Mouse (Mus musculus) CH12.LX (cell line): ENCODE data around the gene Ddx43.

Experiments
- CHD1 ChIP-seq: IDR thresholded peaks from 2 replicates; pipeline ENCODE4 v1.6.1; 2012; ENCODE audit warnings: low read depth, low read length, improper control_type of control experiment, inconsistent platforms
- CTCF ChIP-seq, 2 experiments: IDR thresholded peaks in 1 of 2; conservative IDR thresholded peaks in 1 of 2; 2 replicates each; pipeline ENCODE4 v1.5.1; 2011 to 2012; ENCODE audit warnings: low read depth in 2 of 2, low read length in 2 of 2, improper control_type of control experiment in 1 of 2, inconsistent platforms in 1 of 2, mild to moderate bottlenecking in 1 of 2, moderate library complexity in 1 of 2
- EP300 ChIP-seq: IDR thresholded peaks from 2 replicates; pipeline ENCODE4 v1.6.1; 2011; ENCODE audit warnings: low read length, improper control_type of control experiment
- ETS1 ChIP-seq: conservative IDR thresholded peaks from 2 replicates; pipeline ENCODE4 v1.6.1; 2012; ENCODE audit warnings: low read depth, mild to moderate bottlenecking, inconsistent platforms, low read length, improper control_type of control experiment, moderate library complexity
- NELFE ChIP-seq: IDR thresholded peaks from 2 replicates; pipeline ENCODE4 v1.6.1; 2011; ENCODE audit warnings: low read depth, low read length, improper control_type of control experiment
- POLR2A ChIP-seq: IDR thresholded peaks from 2 replicates; pipeline ENCODE4 v1.6.1; 2011; ENCODE audit warnings: low read depth, mild to moderate bottlenecking, improper control_type of control experiment, low read length
- RAD21 ChIP-seq: IDR thresholded peaks from 2 replicates; pipeline ENCODE4 v1.6.1; 2011; ENCODE audit warnings: low read depth, mild to moderate bottlenecking, low read length, improper control_type of control experiment, moderate library complexity
- SMC3 ChIP-seq: IDR thresholded peaks from 2 replicates; pipeline ENCODE4 v1.6.1; 2011; ENCODE audit warnings: low read depth, low read length, improper control_type of control experiment
- TCF12 ChIP-seq: IDR thresholded peaks from 2 replicates; pipeline ENCODE4 v1.6.1; 2014; ENCODE audit warnings: low read depth, mild to moderate bottlenecking, inconsistent platforms, low read length, improper control_type of control experiment
- USF1 ChIP-seq: IDR thresholded peaks from 2 replicates; pipeline ENCODE4 v1.6.1; 2014; ENCODE audit warnings: low read depth, mild to moderate bottlenecking, inconsistent platforms, low read length, improper control_type of control experiment
- ZMIZ1 ChIP-seq: IDR thresholded peaks from 2 replicates; pipeline ENCODE4 v1.6.1; 2012; ENCODE audit warnings: low read depth, mild to moderate bottlenecking, inconsistent platforms, low read length, improper control_type of control experiment
- ZNF384 ChIP-seq: IDR thresholded peaks from 2 replicates; pipeline ENCODE4 v1.6.1; 2012; ENCODE audit warnings: low read depth, low read length, improper control_type of control experiment, inconsistent platforms

DNA sequence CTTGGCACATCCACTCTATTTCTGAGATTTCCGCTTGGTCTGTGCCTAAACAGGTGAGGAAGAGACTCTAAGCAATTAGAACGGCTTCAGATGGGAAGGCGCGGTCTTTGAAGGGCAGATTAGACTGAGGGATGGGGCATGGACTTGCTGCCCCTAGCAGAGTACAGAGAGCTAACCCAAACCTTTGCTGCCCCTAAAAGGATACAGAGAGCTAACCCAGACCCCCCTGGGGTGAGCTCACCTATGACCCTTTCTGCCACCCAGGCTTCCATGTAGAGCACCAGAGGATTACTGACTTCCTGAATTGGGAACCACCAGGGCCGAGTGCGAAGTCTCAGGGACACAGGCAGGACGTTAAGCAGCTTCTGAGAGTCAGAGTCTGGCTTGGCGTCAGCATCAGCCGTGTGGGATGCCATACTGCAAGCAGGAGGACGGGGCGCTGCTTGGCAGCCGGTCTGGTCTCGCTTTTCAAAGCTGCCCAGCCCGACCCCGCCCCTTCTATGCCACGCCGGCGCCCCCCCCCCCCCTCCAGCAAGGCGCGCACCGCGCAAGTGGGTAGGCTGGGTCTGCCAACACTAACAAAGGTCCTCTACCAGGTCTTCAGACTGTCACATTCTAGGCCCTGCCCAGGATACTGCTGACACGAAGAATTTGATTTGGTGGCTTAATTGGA, 17.3 kb upstream of the Ddx43 start, which contains the start of gene Ooep:
- TF ChIP-seq ZNF384: no peak
- TF ChIP-seq EP300: no peak
- TF ChIP-seq CTCF (conservative IDR thresholded peaks at IDR 0.05 in 1 of 2, IDR thresholded peaks at IDR 0.05 in 1 of 2; ENCODE audit: low read depth in 2 of 2, low read length in 2 of 2): no peak
- no peak for TF ChIP-seq TCF12
- TF ChIP-seq RAD21: no peak
- no peak for TF ChIP-seq POLR2A
- no peak for TF ChIP-seq ZMIZ1
- TF ChIP-seq ETS1: no peak
- no peak for TF ChIP-seq CHD1
- TF ChIP-seq NELFE: no peak
- no peak for TF ChIP-seq SMC3
- TF ChIP-seq USF1: no peak
